Mouse (Mus musculus) liver, embryonic 15.5 days (tissue): Measurements from ENCODE around the gene Wnk1. TPM values are rescaled to one million over a fixed set of nuclear protein-coding genes. Genes with fewer than 3 reads are reported as not detected.

Experiments used
- ATAC-seq: fragments of 200-750 bp; cut with Nextera tagmentation; 2 replicates; pipeline ENCODE4 v1.8.0; 2017; ENCODE audit warnings: moderate number of reproducible peaks, mild to moderate bottlenecking, moderate library complexity; ENCODE audit not compliant: insufficient read depth
- H3K27ac ChIP-seq: fragments of 300-500 bp; sonication (generic); replicated peaks from 2 replicates; pipeline ENCODE4 v1.5.1; 2015; ENCODE audit warnings: mild to moderate bottlenecking, inconsistent platforms
- H3K27me3 ChIP-seq: fragments of 300-500 bp; sonication (generic); 2 replicates; pipeline ENCODE4 v1.6.1; 2015; ENCODE audit warnings: mild to moderate bottlenecking, inconsistent platforms
- H3K36me3 ChIP-seq: fragments of 300-500 bp; sonication (generic); replicated peaks from 2 replicates; pipeline ENCODE4 v1.6.1; 2015; ENCODE audit warnings: moderate library complexity, mild to moderate bottlenecking, inconsistent platforms
- H3K4me1 ChIP-seq: fragments of 300-500 bp; sonication (generic); replicated peaks from 2 replicates; pipeline ENCODE4 v1.6.1; 2015; ENCODE audit warnings: inconsistent platforms
- H3K4me2 ChIP-seq: fragments of 300-500 bp; sonication (generic); 2 replicates; pipeline ENCODE4 v1.6.1; 2015; ENCODE audit warnings: moderate library complexity, mild to moderate bottlenecking, inconsistent platforms
- H3K4me3 ChIP-seq: fragments of 300-500 bp; sonication (generic); replicated peaks from 2 replicates; pipeline ENCODE4 v1.5.1; 2015; ENCODE audit warnings: mild to moderate bottlenecking, inconsistent platforms
- H3K9ac ChIP-seq: fragments of 300-500 bp; sonication (generic); 2 replicates; pipeline ENCODE4 v1.6.1; 2015; ENCODE audit warnings: moderate library complexity, mild to moderate bottlenecking, inconsistent platforms
- H3K9me3 ChIP-seq: fragments of 300-500 bp; sonication (generic); replicated peaks from 2 replicates; pipeline ENCODE4 v1.6.1; 2016; ENCODE audit warnings: inconsistent platforms
- WGBS: fragments of 180-500 bp; shearing (Covaris S2); methylation state at CpG from one replicate; pipeline ENCODE4 v1.1.7; 2015; ENCODE audit warnings: mixed read lengths; ENCODE audit not compliant: insufficient replicate concordance; 5-methylcytosine and 5-hydroxymethylcytosine counted together
- microRNA counts: library from miRNA; unstranded; fragments of <30 nt; microRNA quantifications from one replicate; lab custom pipeline; 2016
- microRNA-seq: library from miRNA; unstranded; fragments of <30 nt; microRNA quantifications from one replicate; pipeline ENCODE4, GENCODE M21; 2016
- polyA plus RNA-seq: library from polyadenylated mRNA; unstranded; fragments of >200 nt; fragmentation: Nextera tagmentation; extraction: Ambion mirVana; gene quantifications from 2 replicates; pipeline ENCODE4 v1.2.1, GENCODE M21; 2015

Gene Wnk1
- polyA plus RNA-seq, 1 experiment from 2014 or later, result 28.6 TPM

- no peak for ATAC-seq
- Histone ChIP-seq H3K4me1 (peaks cover 18% of the 10 kb centered on the region), H3K27ac (peak overlapping the region; percentile 95), H3K9me3 (no peaks in the 10 kb centered on the region), H3K4me2 (peak overlapping the region; percentile 75), H3K36me3 (peaks cover 7% of the 10 kb centered on the region; the same call in 1 of the 2 replicates), H3K4me3 (peak overlapping the region; percentile 86), H3K9ac (peak overlapping the region; percentile 89), H3K27me3 (no peaks in the 10 kb centered on the region)
- WGBS, result 17% methylated on average over 15 of the region's 15 CpGs
Measured at GRCm38 (mm10) chr6:119903081-119903789, 135.2 kb downstream of the Wnk1 start.

GRCm38 (mm10) chr6:119902204-119903080 is 136.0 kb downstream of the Wnk1 start, which contains the start of gene Rad52:
TSS of gene Rad52 (plus strand) at chr6:119902698.
- Histone ChIP-seq H3K36me3 (peaks cover 4% of the 10 kb centered on the region; the same call in 1 of the 2 replicates), H3K9ac (peak within 1 kb of the TSS; percentile 89), H3K4me1 (peaks cover 18% of the 10 kb centered on the region), H3K27ac (peak within 1 kb of the TSS; percentile 95), H3K4me3 (peak within 1 kb of the TSS; percentile 86), H3K9me3 (no peaks in the 10 kb centered on the region), H3K4me2 (peak within 1 kb of the TSS; percentile 75), H3K27me3 (no peaks in the 10 kb centered on the region)
- peak; percentile 89 for ATAC-seq
- WGBS, result 1% methylated on average over 67 of the region's 67 CpGs

GRCm38 (mm10) chr6:119892711-119893110 is 145.8 kb downstream of the Wnk1 start:
- H3K27ac ChIP-seq, result no peak overlapping the region
- no peak overlapping the region for H3K9ac ChIP-seq
- no peak overlapping the region for H3K4me3 ChIP-seq
- no peaks in the 10 kb centered on the region for H3K36me3 ChIP-seq
- H3K27me3 ChIP-seq, result peaks cover 23% of the 10 kb centered on the region
- H3K4me1 ChIP-seq, result no peaks in the 10 kb centered on the region
- no peaks in the 10 kb centered on the region for H3K9me3 ChIP-seq
- no peak overlapping the region for H3K4me2 ChIP-seq
- 33% methylated on average over 7 of the region's 7 CpGs for WGBS
- ATAC-seq, result no peak

GRCm38 (mm10) chr6:119883151-119883550 is 155.3 kb downstream of the Wnk1 start:
- no peak overlapping the region for H3K27ac ChIP-seq
- no peak overlapping the region for H3K4me3 ChIP-seq
- H3K4me2 ChIP-seq, result no peak overlapping the region
- no peaks in the 10 kb centered on the region for H3K36me3 ChIP-seq
- H3K27me3 ChIP-seq, result no peaks in the 10 kb centered on the region
- WGBS, result 42% methylated on average over 7 of the region's 7 CpGs
- no peaks in the 10 kb centered on the region for H3K4me1 ChIP-seq
- ATAC-seq, result no peak
- H3K9me3 ChIP-seq, result no peaks in the 10 kb centered on the region
- no peak overlapping the region for H3K9ac ChIP-seq

MicroRNAs encoded within 50 kb of the gene (microRNA counts, 519-probe panel; counts per million panel counts)
- microRNA mmu-miR-706 (lab: Ali Mortazavi, UCI), result not detected

Small RNA genes within 50 kb of the gene (microRNA-seq; reads per million reads assigned to microRNA genes)
- gene Mir706, result not detected

Other genes starting within 250 kb of the Wnk1 start
- 3.0 and 3.7 TPM in 2 replicates for gene Erc1, start 190.5 kb downstream of the Wnk1 start, polyA plus RNA-seq
- 8.6 and 10.0 TPM in 2 replicates for gene Rad52, start 136.0 kb downstream of the Wnk1 start, polyA plus RNA-seq
- 0.10 TPM in 1 of 2 replicates, not detected in the other for gene Ninj2, start 54.7 kb upstream of the Wnk1 start, polyA plus RNA-seq